Mouse (Mus musculus): Measurements from ENCODE around the gene Nutm1. TPM values are rescaled to one million over a fixed set of nuclear protein-coding genes. Genes with fewer than 3 reads are reported as not detected.

The Nutm1 gene
- polyA plus RNA-seq, 1 experiment from 2014 or later = 0.04 TPM

GRCm38 (mm10) chr2:112224356-112224755 lies 34.7 kb downstream of the Nutm1 start:
- no peak overlapping the region for H3K9ac ChIP-seq
- H3K27me3 ChIP-seq (replicated peaks) = no peaks in the 10 kb centered on the region
- 57% methylated on average over 4 of the region's 4 CpGs for WGBS
- H3K4me2 ChIP-seq = no peak overlapping the region
- ATAC-seq (ENCODE audit: insufficient read depth, low FRiP score, low read depth) = no peak
- H3K27ac ChIP-seq = no peak overlapping the region
- no peak overlapping the region for H3K4me3 ChIP-seq (replicated peaks)
- no peaks in the 10 kb centered on the region for H3K4me1 ChIP-seq
- H3K36me3 ChIP-seq = no peaks in the 10 kb centered on the region
- H3K9me3 ChIP-seq = no peaks in the 10 kb centered on the region

GRCm38 (mm10) chr2:112222607-112223006 lies 36.5 kb downstream of the Nutm1 start:
- WGBS = 66% methylated on average over 5 of the region's 5 CpGs
- Histone ChIP-seq H3K27ac (no peak overlapping the region), H3K9ac (no peak overlapping the region), H3K4me3 (replicated peaks) (no peak overlapping the region), H3K27me3 (replicated peaks) (no peaks in the 10 kb centered on the region), H3K36me3 (no peaks in the 10 kb centered on the region), H3K4me1 (no peaks in the 10 kb centered on the region), H3K9me3 (no peaks in the 10 kb centered on the region), H3K4me2 (no peak overlapping the region)
- no peak for ATAC-seq (ENCODE audit: insufficient read depth, low FRiP score, low read depth)

GRCm38 (mm10) chr2:112220880-112221279 lies 38.2 kb downstream of the Nutm1 start:
- Histone ChIP-seq H3K27ac (no peak overlapping the region), H3K36me3 (no peaks in the 10 kb centered on the region), H3K9me3 (no peaks in the 10 kb centered on the region), H3K9ac (no peak overlapping the region), H3K4me3 (replicated peaks) (no peak overlapping the region), H3K4me1 (no peaks in the 10 kb centered on the region), H3K4me2 (no peak overlapping the region), H3K27me3 (replicated peaks) (no peaks in the 10 kb centered on the region)
- ATAC-seq (ENCODE audit: insufficient read depth, low FRiP score, low read depth) = no peak
- WGBS = 75% methylated on average over 5 of the region's 5 CpGs

- no peak overlapping the region for H3K4me3 ChIP-seq (replicated peaks)
- H3K9me3 ChIP-seq = no peaks in the 10 kb centered on the region
- no peaks in the 10 kb centered on the region for H3K4me1 ChIP-seq
- ATAC-seq (ENCODE audit: insufficient read depth, low FRiP score, low read depth) = no peak
- H3K27ac ChIP-seq = no peak overlapping the region
- 65% methylated on average over 6 of the region's 6 CpGs for WGBS
- H3K27me3 ChIP-seq (replicated peaks) = no peaks in the 10 kb centered on the region
- H3K4me2 ChIP-seq = no peak overlapping the region
- no peak overlapping the region for H3K9ac ChIP-seq
- H3K36me3 ChIP-seq = no peaks in the 10 kb centered on the region
These were observed 41.5 kb downstream of the Nutm1 start for GRCm38 (mm10) chr2:112217614-112218013.

GRCm38 (mm10) chr2:112215977-112216376 lies 43.1 kb downstream of the Nutm1 start:
- H3K4me3 ChIP-seq (replicated peaks) = no peak overlapping the region
- no peak overlapping the region for H3K27ac ChIP-seq
- H3K27me3 ChIP-seq (replicated peaks) = no peaks in the 10 kb centered on the region
- no peak overlapping the region for H3K9ac ChIP-seq
- no peak for ATAC-seq (ENCODE audit: insufficient read depth, low FRiP score, low read depth)
- H3K9me3 ChIP-seq = no peaks in the 10 kb centered on the region
- no peaks in the 10 kb centered on the region for H3K36me3 ChIP-seq
- no peak overlapping the region for H3K4me2 ChIP-seq
- H3K4me1 ChIP-seq = no peaks in the 10 kb centered on the region
- 0% methylated on average over 1 of the region's 1 CpGs for WGBS

GRCm38 (mm10) chr2:112210699-112211098 lies 48.4 kb downstream of the Nutm1 start:
- Histone ChIP-seq H3K27me3 (replicated peaks) (no peaks in the 10 kb centered on the region), H3K27ac (no peak overlapping the region), H3K9ac (no peak overlapping the region), H3K9me3 (no peaks in the 10 kb centered on the region), H3K4me2 (no peak overlapping the region), H3K4me1 (no peaks in the 10 kb centered on the region), H3K4me3 (replicated peaks) (no peak overlapping the region), H3K36me3 (no peaks in the 10 kb centered on the region)
- WGBS = 80% methylated on average over 2 of the region's 2 CpGs
- no peak for ATAC-seq (ENCODE audit: insufficient read depth, low FRiP score, low read depth)

- no peaks in the 10 kb centered on the region for H3K9me3 ChIP-seq
- no peak overlapping the region for H3K9ac ChIP-seq
- H3K4me2 ChIP-seq = no peak overlapping the region
- H3K27ac ChIP-seq = no peak overlapping the region
- no peaks in the 10 kb centered on the region for H3K36me3 ChIP-seq
- H3K27me3 ChIP-seq (replicated peaks) = no peaks in the 10 kb centered on the region
- no peaks in the 10 kb centered on the region for H3K4me1 ChIP-seq
- no peak overlapping the region for H3K4me3 ChIP-seq (replicated peaks)
- 65% methylated on average over 6 of the region's 6 CpGs for WGBS
- no peak for ATAC-seq (ENCODE audit: insufficient read depth, low FRiP score, low read depth)
These were observed 48.9 kb downstream of the Nutm1 start for GRCm38 (mm10) chr2:112210142-112210541.

- H3K4me1 ChIP-seq = no peaks in the 10 kb centered on the region
- no peak overlapping the region for H3K4me2 ChIP-seq
- no peak overlapping the region for H3K4me3 ChIP-seq (replicated peaks)
- no peak for ATAC-seq (ENCODE audit: insufficient read depth, low FRiP score, low read depth)
- WGBS = 44% methylated on average over 6 of the region's 6 CpGs
- H3K27ac ChIP-seq = no peak overlapping the region
- no peak overlapping the region for H3K9ac ChIP-seq
- H3K27me3 ChIP-seq (replicated peaks) = no peaks in the 10 kb centered on the region
- no peaks in the 10 kb centered on the region for H3K36me3 ChIP-seq
- H3K9me3 ChIP-seq = no peaks in the 10 kb centered on the region
These were observed 56.0 kb downstream of the Nutm1 start for GRCm38 (mm10) chr2:112203056-112203455.

Other genes starting within 250 kb of the Nutm1 start
- not detected in 2 replicates for gene Olfr1310, start 246.6 kb downstream of the Nutm1 start, polyA plus RNA-seq (2015; fragmentation: Nextera tagmentation; extraction: Ambion mirVana)
- not detected in 2 replicates for gene Olfr1311, start 234.9 kb downstream of the Nutm1 start, polyA plus RNA-seq (2015; fragmentation: Nextera tagmentation; extraction: Ambion mirVana)
- gene Olfr1312, start 209.1 kb downstream of the Nutm1 start, polyA plus RNA-seq (2015; fragmentation: Nextera tagmentation; extraction: Ambion mirVana) = not detected in 2 replicates
- not detected in 2 replicates for gene Olfr1313, start 181.4 kb downstream of the Nutm1 start, polyA plus RNA-seq (2015; fragmentation: Nextera tagmentation; extraction: Ambion mirVana)
- gene Olfr1314, start 162.5 kb downstream of the Nutm1 start, polyA plus RNA-seq (2015; fragmentation: Nextera tagmentation; extraction: Ambion mirVana) = not detected in 2 replicates
- gene Olfr1315-ps1, start 143.9 kb downstream of the Nutm1 start, polyA plus RNA-seq (2015; fragmentation: Nextera tagmentation; extraction: Ambion mirVana) = not detected in 2 replicates
- not detected in 2 replicates for gene Olfr1316, start 124.3 kb downstream of the Nutm1 start, polyA plus RNA-seq (2015; fragmentation: Nextera tagmentation; extraction: Ambion mirVana)
- not detected in 2 replicates for gene Olfr1317, start 119.0 kb downstream of the Nutm1 start, polyA plus RNA-seq (2015; fragmentation: Nextera tagmentation; extraction: Ambion mirVana)
- gene Olfr1318, start 105.1 kb downstream of the Nutm1 start, polyA plus RNA-seq (2015; fragmentation: Nextera tagmentation; extraction: Ambion mirVana) = not detected in 2 replicates
- gene Lpcat4, start 19.8 kb downstream of the Nutm1 start, polyA plus RNA-seq (2015; fragmentation: Nextera tagmentation; extraction: Ambion mirVana) = 27.0 and 28.0 TPM in 2 replicates
- 213 and 223 TPM in 2 replicates for gene Nop10, start 2.6 kb upstream of the Nutm1 start, polyA plus RNA-seq (2015; fragmentation: Nextera tagmentation; extraction: Ambion mirVana)
- gene Slc12a6, start 6.5 kb upstream of the Nutm1 start, polyA plus RNA-seq (2015; fragmentation: Nextera tagmentation; extraction: Ambion mirVana) = 10.5 and 11.8 TPM in 2 replicates
- gene Gm21985, start 7.0 kb upstream of the Nutm1 start, polyA plus RNA-seq (2015; fragmentation: Nextera tagmentation; extraction: Ambion mirVana) = not detected in 2 replicates
- 101 and 107 TPM in 2 replicates for gene Emc4, start 108.7 kb upstream of the Nutm1 start, polyA plus RNA-seq (2015; fragmentation: Nextera tagmentation; extraction: Ambion mirVana)
- gene Katnbl1, start 119.9 kb upstream of the Nutm1 start, polyA plus RNA-seq (2015; fragmentation: Nextera tagmentation; extraction: Ambion mirVana) = 39.2 and 41.0 TPM in 2 replicates
- 21.5 and 22.2 TPM in 2 replicates for gene Emc7, start 195.7 kb upstream of the Nutm1 start, polyA plus RNA-seq (2015; fragmentation: Nextera tagmentation; extraction: Ambion mirVana)
- not detected in 2 replicates for gene Chrm5, start 221.5 kb upstream of the Nutm1 start, polyA plus RNA-seq (2015; fragmentation: Nextera tagmentation; extraction: Ambion mirVana)
- 8.0 and 8.1 TPM in 2 replicates for gene Aven, start 233.7 kb upstream of the Nutm1 start, polyA plus RNA-seq (2015; fragmentation: Nextera tagmentation; extraction: Ambion mirVana)